Mouse (Mus musculus) heart, embryonic 16.5 days (tissue): Measurements from ENCODE around the gene Jhy. TPM values are rescaled to one million over a fixed set of nuclear protein-coding genes. Genes with fewer than 3 reads are reported as not detected.

Source experiments
- polyA plus RNA-seq: library from polyadenylated mRNA; unstranded; fragments of >200 nt; fragmentation: Nextera tagmentation; extraction: Ambion mirVana; gene quantifications from 2 replicates; pipeline ENCODE4 v1.2.1, GENCODE M21; 2015

Gene Jhy
- polyA plus RNA-seq, 1 experiment from 2014 or later, result 0.09 TPM

Other genes with a start within 250 kb of the Jhy start
- gene Hspa8, start 163.1 kb downstream of the Jhy start, polyA plus RNA-seq, result 2,017 and 2,064 TPM in 2 replicates
- gene Bsx, start 90.0 kb downstream of the Jhy start, polyA plus RNA-seq, result not detected in 2 replicates
- gene Crtam, start 40.5 kb upstream of the Jhy start, polyA plus RNA-seq, result 0.07 TPM in 1 of 2 replicates, not detected in the other
- 5.7 and 6.1 TPM in 2 replicates for gene Ubash3b, start 197.6 kb upstream of the Jhy start, polyA plus RNA-seq